Mouse (Mus musculus): ENCODE results near the gene Gnaz.
"Not testable (repeated sequence)": the region's sequence is repeated elsewhere in the genome, so short reads cannot be mapped to it uniquely, and the experiment has no call there.

The Gnaz gene

DNA sequence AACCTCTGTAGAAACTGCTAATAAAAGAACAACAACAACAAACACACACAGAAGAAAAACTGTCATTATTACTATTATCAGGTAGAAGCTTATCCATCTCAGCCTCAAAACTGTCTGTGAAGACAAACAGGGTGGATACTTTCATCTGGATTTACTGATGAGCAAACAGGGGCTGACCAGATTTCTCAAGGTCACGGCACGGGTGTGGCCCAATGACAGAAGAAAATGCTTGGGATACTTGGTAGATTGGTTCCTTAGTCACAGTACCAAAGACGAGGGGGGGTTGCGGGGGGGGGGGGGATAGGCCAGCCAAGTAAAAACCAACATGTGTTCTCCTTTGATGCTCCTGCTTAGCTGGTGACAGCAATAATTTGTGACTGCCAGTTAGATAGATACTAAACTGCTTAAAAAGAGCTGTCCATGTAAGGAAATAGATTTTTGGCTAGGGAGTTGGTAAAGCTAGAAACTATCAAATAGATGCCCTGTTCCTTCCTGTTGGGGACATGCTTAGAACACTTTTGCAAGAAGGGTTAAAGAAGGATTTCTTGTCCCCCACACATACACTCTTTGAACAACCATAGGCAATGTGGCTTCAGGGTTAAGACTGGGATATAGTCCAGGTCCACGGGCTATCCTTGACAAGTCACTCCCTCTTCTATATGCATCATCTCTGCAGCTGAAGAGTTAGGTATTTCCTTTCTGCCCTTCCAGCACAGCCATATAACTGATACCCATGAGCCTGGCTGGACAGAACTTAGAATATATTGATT is 64.6 kb downstream of the Gnaz start:
- DNase-seq, result no peak

DNA sequence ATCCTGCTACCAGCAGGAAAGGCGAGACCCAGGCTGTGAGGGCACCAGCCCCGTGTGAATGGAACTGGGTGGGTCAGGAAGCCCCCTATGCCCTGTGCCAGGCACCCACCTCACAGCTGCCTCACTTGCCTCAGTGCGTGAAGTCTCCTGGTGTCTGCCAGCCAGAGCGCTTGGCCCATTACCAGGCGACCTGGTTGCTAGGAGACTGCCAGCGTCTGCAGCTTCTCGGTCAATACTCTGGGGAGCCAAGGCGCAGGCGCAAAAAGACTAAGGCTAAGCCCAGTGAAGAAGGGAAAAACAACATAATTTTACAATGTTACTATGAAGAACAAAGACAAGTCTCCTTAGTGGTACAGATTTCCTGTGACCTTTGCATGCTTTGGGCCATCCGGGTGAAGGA is 65.4 kb downstream of the Gnaz start, which contains the start of gene Rsph14:
TSS of gene Rsph14 (minus strand) at position 192 of the 400 bp plus-strand sequence.
- DNase-seq, result peak; percentile 90

DNA sequence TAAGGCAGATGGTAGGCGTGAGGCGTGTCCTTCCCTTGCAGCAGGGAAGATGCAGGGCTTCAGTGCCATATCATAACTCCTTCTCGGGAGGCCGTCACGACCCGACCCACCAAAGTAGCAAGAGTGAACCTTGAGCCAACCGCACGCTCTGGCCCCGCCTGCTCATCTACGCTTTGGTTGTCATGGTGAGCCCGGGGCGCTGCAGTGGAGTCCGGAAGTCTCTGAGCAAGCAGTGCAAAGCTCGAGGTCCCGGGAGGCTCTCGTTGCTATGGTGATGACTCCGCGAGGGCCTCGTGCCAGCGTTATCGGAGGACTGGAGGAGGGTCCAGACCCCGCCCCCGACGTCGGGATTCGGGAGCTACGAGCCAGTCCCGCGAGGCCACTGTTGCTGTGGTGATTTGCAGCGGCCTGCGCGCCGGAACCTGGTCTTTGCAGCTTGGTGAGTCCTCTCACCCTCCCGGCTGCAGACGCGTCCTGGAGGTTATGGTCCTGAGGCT is 70.0 kb downstream of the Gnaz start, which contains the start of gene Rab36:
TSS of gene Rab36 (plus strand) at position 176 of the 497 bp plus-strand sequence.
- DNase-seq, result peak; percentile 97

- DNase-seq, result not testable (repeated sequence)
These were observed 75.1 kb downstream of the Gnaz start for GRCm38 (mm10) chr10:75042060-75042459.

DNA sequence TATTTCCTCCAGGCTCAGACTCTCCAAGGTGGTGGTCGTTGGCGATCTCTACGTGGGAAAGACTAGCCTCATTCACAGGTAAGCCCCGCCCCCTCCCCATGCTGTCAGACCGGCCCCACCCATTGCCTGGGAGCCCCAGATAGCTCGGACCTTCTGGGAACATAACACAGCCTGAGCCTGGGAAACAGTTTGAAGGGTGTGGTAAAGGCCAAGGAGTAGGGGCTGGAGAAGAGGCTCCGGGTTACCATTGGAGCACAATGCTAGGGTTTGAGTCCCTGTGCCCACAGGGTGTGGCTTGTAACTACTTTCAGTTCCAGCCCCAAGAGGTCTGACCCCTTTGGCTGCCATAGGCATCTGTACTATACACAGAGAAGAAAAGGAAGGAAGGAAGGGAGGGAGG is 77.5 kb downstream of the Gnaz start:
- no peak for DNase-seq

- DNase-seq, result no peak
These were observed 78.9 kb downstream of the Gnaz start for GRCm38 (mm10) chr10:75045831-75046230.

DNA sequence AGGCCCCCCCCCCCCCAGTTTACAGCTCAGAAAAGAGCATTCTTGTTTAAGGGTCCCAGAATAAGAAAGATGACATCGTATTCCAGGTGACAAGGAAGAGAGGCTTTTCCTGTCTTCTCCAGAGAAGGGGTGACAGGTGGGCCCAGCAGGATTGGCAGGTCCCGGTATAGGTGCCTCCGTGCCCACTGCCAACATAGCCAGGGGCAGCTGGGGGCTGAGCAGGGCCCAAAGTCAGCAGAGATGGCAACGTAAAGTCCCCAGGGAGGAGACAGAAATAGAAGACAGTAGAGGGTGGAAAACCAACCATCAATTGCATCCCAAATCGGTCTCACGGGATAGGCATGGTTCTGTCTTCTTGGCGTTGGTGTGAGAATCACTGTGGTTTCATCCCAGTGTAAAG is 81.7 kb downstream of the Gnaz start:
- no peak for DNase-seq

- DNase-seq, result no peak
These were observed 84.5 kb downstream of the Gnaz start for GRCm38 (mm10) chr10:75051364-75052074.

GRCm38 (mm10) chr10:75052902-75053301 is 85.9 kb downstream of the Gnaz start:
- peak; percentile 46 for DNase-seq

- peak; percentile 20 for DNase-seq
These were observed 86.7 kb downstream of the Gnaz start for GRCm38 (mm10) chr10:75053655-75054054.

GRCm38 (mm10) chr10:75054125-75054524 is 87.1 kb downstream of the Gnaz start:
- DNase-seq, result peak; percentile 13

DNA sequence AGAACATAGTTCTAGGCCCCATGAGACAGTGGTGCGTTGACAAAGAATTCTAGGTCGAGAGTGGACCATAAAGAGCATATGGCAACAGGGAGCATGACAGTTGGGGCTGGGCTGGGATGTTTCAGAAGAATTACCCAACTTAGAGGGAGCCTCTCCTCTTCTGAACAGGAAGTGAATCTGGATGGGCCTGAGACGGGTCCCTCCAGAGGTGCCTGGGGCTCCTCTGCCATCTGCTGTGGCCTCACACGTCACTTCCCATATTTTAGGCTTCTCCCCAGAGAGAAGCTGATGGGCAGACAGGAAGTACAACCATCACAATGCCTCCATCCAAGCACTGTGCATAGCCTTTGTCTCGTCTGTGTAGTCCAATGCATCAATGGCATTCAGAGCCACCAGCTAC is 88.7 kb downstream of the Gnaz start:
- DNase-seq, result no peak

GRCm38 (mm10) chr10:75056255-75056654 is 89.3 kb downstream of the Gnaz start:
- peak; percentile 31 for DNase-seq

DNA sequence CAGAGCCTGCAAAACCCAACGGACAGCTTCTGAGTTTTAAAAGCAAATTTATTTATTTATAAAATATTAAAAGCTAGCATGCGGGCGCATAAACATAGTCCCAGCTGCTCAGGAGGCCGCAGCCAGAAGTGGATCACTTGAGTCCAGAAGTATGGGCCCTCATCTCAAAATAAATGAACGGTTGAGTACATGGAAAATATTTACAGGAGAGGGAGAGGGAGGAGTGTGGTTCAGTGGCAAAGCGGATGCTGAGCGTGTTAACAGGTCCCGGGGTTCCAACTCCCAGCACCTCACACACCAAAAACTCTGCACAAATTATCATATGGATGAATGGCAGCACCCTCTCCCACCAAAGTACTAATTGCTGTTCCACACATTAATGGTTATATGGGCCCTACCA is 91.4 kb downstream of the Gnaz start:
- DNase-seq, result no peak

DNA sequence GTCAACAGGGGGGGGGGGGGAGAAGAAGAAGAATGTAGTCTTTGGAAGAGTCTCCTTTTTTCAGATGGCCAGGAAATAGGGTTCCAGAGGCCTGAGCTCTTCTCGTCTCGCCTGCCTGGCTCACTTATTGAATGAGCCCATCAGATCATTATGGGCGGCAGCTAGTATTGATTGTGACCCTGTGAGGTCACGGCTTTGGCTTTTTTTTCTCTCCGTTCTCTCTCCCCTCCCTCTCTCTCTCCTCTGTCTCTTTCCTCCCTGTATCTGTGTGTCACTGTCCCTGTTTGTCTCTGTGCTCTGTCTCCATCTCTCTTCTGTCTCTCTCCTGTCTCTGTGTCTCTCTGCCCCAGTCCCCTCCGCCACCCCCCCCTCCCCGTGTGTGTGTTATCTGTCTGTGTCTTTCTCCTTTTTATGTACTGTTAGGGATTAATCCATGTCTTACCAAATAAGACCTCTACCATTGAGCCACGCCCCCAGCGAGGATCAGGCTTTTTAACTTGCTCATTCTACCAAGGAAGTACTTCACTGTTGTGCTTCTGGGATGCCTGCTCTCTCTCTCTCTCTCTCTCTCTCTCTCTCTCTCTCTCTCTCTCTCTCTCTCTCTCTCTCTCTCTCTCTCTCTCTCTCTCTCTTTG is 91.9 kb downstream of the Gnaz start:
- DNase-seq, result no peak

DNA sequence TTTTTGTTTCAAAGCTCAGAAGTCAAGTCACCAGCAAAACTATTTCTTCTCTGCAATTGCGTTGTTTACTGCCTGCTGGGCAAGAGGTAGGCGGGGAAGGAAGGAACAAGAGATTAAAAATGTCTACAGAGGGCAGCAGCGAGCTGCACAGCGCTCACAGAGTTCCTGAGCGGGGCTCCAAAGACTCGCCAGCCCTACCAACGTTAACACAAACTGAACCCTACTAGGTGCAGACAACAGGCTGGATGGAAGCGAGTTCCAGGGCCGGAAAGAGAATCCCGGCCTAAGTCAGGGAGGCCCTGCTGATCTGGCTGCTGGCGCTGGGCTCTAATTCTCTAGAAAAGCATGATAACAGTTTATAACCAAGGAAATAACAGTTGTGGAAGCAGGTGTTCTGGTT is 92.4 kb downstream of the Gnaz start:
- peak; percentile 84 for DNase-seq

DNA sequence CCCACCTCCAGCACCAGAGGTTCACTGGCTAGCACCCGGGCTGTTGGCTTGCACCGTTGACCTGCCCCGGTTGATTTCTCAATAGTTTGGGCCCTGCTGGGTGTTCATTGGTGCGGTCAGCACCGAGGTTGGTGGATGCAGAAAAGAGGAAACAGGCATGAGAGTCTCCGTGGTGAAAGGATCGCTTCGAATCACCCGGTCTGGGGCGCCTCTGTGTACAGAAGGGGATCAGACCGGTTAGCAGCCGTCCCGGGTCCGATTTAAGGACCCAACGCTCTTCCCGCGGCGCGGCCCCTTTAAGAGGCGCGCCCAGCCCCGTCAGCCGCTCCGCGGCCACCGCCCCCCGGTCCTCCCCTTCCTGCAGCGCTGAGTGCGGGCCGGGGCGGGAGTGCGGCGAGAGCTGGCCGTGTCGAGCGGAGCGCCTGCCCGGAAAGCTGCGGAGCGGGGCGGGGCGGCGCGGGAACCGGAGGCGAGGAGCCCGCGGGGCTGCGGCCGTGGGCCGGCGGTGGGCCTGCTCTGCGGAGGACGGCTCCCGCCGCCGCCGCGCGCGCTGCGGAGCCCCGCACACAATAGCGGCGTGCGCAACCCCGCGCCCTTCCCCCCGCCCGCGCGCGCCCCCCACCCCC is 93.4 kb downstream of the Gnaz start, which contains the start of gene Bcr:
TSS of gene Bcr (plus strand) at position 376 of the 626 bp plus-strand sequence.
- peak; percentile 89 for DNase-seq

DNA sequence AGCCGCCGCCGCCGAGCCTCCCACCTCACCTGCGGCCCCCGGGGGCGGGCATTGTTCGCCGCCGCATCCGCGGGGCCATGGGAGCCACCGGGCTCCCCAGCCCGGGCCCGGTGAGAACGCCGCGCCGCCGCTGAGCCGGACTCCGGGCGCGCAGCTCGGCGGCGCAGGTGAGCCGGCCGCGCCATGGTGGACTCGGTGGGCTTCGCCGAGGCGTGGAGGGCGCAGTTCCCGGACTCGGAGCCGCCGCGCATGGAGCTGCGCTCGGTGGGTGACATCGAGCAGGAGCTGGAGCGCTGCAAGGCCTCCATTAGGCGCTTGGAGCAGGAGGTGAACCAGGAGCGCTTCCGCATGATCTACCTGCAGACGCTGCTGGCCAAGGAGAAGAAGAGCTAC is 93.9 kb downstream of the Gnaz start:
- DNase-seq, result no peak

DNA sequence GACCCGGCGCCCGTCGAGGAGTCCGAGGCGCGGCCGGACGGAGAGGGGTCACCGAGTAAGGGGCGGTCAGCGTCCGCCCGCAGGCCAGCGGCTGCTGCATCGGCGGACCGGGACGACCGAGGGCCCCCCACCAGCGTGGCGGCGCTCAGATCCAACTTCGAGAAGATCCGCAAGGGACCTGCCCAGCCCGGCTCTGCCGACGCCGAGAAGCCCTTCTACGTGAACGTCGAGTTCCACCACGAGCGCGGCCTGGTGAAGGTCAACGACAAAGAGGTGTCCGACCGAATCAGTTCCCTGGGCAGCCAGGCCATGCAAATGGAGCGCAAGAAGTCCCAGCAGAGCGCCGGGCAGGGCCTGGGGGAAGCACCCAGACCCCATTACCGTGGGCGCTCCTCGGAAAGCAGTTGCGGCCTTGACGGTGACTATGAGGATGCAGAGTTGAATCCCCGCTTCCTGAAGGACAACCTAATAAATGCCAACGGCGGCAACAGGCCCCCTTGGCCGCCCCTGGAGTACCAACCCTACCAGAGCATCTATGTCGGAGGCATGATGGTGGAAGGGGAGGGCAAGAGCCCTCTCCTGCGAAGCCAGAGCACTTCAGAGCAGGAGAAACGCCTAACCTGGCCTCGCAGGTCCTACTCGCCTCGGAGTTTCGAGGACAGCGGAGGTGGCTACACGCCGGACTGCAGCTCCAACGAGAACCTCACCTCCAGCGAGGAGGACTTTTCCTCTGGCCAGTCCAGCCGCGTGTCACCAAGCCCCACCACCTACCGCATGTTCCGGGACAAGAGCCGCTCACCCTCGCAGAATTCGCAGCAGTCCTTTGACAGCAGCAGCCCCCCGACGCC is 94.6 kb downstream of the Gnaz start:
- DNase-seq, result peak; percentile 27

GRCm38 (mm10) chr10:75062189-75062561 is 95.2 kb downstream of the Gnaz start:
- DNase-seq, result peak; percentile 28

GRCm38 (mm10) chr10:75062621-75063020 is 95.6 kb downstream of the Gnaz start:
- no peak for DNase-seq

Data from kidney, postnatal 14 days (tissue).